Mouse (Mus musculus) cerebellum, postnatal 4 days (tissue): Measurements from ENCODE around the gene Fscn1.

Experiments used
- DNase-seq, 2 experiments: peaks; one replicate each; pipeline ENCODE4 v3.0.0; 2022; ENCODE audit warnings: low spot score in 2 of 2, mixed read lengths in 1 of 2

Gene Fscn1

DNA sequence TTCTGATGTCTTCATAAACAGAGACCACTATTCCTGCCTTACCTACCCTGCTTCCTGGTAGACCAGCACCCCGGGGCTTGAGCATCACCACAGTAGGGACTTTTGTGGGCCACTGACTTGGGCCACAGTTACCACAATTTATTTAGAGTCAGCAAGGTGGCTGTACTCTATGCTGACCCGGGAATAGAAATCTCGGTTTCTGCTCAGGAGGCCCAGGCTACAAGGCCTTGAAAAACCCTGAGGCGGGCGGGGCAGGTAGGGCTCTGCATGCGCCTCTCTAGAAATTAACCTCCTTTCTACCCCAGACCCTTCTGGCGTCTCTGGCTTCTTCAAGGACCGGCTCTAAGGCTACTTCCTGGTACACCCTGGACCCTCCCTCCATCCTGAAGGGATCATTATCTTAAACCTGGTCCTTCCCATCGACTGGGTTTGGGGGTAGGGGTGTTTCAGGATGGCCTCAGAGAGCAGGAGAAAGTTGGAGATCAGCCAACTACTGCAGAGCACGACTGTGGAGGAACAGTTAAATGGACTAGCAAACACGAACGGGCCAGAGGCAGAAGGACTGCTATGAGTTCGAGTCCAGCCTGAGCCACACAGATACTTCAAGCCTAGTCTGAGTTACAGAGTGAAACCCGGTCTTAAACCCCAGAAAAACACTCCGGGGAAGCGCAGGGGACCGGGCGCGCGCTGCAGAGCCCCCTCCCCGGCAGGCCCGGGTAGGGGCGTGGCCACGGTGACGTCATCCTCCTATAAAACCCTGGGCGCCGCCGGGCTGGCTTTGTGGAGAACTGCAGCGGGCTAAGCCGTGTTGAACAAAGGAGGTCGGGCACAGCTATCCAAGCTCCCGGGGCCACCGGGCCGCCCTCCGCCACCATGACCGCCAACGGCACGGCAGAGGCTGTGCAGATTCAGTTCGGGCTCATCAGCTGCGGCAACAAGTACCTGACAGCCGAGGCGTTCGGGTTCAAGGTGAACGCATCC lies at the start of gene Fscn1:
Fscn1 (plus strand) TSS at position 768 of the 981 bp plus-strand sequence.
- DNase-seq = peak; percentile 95 to 97

DNA sequence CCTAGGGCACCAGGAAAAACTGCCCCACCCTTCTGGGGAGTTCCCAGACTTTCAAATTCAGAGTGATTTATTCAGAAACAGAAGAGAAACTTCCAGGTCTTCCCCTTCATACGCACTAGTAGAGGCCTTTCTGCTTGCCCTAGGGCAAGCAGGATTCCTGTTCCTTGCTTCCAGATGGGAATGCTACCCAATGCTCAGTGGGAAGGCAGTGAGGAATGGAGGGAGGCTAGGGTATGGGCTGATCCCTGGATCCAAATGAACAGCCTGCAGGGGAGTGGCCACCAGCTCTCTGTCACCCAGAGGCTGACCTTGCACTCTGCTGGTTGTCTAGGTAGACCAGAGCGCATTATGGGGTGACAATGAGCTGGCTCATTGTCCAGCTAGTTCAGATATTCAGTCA lies 48.5 kb upstream of the Fscn1 start:
- DNase-seq = no peak

DNA sequence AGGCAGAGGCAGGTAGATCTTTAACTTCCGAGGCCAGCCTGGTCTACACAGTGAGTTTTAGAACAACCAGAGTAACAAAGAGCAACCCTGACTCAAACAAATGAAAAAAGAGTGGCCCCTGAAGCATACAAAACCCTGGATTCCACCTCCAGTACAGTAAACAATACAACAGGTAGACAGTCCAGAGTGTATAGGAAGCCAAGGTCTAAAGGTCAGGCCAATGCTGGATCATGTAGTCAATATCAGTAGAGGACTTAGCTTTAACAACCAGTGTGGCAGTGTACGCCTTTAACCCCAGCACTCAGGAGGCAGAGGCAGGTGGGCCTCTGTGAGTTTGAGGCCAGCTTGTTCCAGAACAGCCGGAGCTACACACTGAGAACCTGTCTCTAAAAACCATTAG lies 47.8 kb upstream of the Fscn1 start:
- no peak for DNase-seq

DNA sequence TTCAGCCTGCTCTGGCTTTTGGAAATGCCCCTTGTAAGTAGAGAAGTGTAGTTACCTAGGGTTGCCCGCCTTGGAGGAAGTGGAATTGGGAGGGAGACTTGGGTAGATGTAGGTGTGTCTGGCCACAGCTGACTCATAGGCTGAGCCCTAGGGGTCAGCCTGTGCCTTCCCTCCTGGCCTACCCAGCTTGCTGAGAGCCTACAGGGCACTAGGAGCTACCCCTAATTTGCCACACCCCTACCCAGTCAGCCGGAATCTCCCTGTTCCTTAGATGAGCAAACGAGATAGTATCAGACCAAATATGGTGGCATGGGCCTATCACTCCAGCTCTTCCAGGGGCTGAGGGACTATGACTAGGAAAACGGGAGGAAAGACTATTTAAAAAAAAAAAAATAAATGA lies 47.4 kb upstream of the Fscn1 start:
- DNase-seq = no peak

GRCm38 (mm10) chr5:142915231-142915630 lies 44.9 kb upstream of the Fscn1 start:
- DNase-seq = no peak

DNA sequence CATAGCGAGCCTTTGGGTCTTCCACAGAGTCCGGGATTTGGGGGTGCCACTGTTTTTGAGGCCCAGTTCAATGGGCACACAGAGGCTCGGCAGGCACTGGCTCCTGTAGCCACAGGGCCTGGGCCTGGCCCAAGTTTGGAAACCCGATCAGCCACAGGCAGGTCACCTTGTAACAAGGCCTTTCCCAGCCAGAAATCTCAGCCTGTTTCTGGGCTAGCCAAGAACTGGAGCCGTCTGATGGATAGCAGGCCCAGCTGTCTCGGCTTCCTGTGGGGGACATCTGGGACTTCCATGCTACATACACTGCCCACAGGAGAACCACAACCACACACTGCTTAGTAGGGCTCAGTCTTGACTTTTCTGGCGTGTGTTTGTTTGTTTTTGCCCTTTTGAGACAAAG lies 43.5 kb upstream of the Fscn1 start:
- DNase-seq = no peak

- DNase-seq = no peak
These were observed 42.7 kb upstream of the Fscn1 start for GRCm38 (mm10) chr5:142917402-142917801.

GRCm38 (mm10) chr5:142920311-142921073 lies 39.7 kb upstream of the Fscn1 start:
- DNase-seq = no peak

DNA sequence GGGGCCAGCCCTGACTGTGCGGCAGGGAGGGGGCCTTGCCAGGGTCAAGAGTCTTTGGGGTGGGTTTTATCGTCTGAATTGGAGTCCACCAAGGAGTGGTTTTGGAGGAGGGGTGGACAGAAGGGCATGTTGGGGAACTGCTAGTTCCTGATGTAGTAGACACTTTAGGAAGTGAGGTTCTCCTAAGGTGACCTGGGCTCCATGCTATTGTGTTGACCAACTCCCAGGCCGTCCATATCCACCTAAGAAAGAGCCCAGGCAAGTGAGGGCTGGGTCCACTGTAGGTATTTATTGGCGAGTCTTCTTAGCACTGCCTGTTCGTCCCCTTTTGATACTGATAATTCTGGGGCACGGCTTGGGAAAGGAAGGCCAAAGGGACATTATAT lies 39.1 kb upstream of the Fscn1 start:
- DNase-seq = no peak

GRCm38 (mm10) chr5:142922251-142922650 lies 37.9 kb upstream of the Fscn1 start:
- no peak for DNase-seq

DNA sequence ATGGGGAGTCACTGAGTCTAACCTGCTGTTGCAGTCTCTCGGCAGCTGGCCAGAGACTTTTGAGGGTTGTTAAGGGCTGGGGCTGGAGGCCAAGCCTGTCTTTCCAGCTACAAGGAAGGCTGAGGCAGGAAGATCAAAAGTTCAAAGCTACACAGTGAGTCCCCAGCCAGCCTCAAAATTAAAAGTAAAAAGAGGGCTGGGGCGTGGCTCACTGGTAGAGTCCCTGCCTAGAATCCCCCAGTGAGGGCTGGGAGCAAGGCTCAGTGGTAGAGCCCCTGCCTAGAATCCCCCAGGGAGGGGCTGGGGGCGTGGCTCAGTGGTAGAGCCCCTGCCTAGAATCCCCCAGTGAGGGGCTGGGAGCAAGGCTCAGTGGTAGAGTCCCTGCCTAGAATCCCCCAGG lies 36.4 kb upstream of the Fscn1 start:
- DNase-seq = no peak

DNA sequence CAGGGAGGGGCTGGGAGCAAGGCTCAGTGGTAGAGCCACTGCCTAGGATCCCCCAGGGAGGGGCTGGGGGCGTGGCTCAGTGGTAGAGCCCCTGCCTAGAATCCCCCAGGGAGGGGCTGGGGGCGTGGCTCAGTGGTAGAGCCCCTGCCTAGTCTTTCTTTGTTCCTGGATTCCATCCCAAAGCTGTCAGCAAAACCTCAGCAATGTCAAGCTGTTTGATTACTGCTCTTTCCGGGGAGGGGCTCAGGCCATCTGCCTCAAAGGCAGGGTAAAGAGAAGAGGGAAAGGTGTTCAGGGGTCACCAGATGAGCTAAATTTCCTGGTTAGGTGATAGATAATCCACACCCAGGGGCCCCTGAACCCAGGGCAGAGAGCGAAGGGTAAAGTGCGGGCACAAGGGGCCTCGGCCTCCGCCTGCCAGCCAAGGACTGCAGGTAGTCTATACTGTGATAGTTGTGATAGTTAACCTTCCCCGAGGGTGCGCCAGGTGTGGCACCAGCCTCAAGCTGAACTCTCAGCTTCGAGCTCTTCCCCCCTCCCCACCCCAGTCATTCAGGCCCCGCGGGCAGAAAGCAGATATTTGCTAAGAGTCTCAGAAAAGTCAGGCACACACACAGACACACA lies 35.7 kb upstream of the Fscn1 start:
- no peak for DNase-seq

- DNase-seq = no peak
These were observed 33.8 kb upstream of the Fscn1 start for GRCm38 (mm10) chr5:142926204-142926939.

- DNase-seq = no peak
These were observed 33.3 kb upstream of the Fscn1 start for GRCm38 (mm10) chr5:142926940-142927228.

DNA sequence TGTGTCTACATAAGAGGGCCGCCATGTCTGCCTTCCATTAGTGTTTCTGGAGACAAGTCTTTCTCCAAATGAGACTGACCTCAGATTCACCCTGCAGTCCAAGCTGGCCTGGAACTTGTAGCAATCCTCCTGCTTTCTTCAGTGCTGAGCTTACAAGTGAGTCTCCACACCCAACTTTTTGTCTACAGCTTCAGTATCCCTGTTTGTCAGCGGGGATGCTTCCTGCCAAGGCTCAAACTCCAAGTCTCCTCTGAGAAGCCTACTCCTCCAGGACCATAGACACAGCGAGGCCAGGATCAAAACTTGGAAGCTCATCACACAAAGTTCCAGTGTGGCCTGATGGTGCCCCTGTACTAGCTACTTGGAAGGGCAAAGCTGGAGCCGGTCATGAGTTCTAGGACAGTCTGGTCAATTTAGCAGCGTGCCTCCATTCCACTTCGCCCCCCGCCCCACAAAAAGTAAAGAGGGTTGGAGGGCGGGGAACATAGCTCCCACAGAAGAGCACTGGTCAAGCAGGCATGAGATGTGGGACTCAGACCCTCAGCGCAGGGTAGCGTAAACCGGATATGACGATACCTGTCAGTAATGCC lies 32.7 kb upstream of the Fscn1 start:
- no peak for DNase-seq

DNA sequence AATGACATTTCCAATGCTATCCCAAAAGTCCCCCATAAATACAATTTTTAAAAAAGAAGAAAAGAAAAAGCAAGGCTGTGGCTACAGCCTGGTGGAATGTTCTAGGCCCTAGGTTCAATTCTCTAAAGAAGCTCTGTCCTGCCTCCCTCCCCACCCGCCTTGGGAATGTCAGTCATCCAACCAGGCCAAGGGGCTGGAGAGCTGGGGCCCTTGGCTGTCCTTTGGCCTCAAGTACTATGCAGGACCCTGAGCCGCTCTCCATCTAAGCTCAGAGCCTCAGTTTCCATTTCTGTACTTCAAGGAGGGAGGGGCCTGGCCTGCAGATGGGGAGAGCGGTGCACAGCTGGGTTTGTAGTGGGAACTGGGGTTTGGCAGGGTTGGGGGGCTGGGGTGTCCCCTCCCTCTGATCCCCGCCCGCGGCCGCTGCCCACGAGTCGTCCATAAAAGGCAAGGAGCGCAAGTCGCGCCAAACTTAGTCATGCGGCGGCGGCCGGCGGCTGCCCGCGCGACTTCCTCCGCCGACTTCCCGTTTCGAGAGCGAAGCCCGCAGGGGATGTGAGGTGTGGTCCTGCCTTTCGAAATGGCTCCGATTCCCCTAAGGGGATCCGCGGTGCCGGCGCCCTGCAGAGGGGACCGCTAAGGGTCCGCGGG lies 31.3 kb upstream of the Fscn1 start:
- DNase-seq = peak in 1 of 2 experiments; percentile 30

DNA sequence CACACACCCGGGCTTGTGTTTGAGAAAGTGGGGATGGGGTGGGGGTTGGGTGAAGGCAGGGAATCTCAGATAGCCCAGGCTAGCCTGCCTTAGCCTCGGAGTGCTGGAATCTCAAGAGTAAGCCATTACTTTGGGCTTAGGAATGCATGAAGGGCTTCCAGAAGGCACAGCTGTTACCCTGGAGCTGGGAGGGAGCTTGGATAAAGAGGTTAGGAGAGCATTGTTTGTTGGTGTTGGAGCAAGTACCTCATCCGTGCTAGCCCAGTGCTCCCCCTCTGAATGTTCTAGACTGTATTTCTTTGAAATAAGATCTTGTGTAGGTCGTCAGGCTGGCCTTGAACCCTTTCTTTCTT lies 30.8 kb upstream of the Fscn1 start:
- DNase-seq = no peak

GRCm38 (mm10) chr5:142931241-142931745 lies 28.9 kb upstream of the Fscn1 start:
- DNase-seq = no peak

- peak in 1 of 2 experiments; percentile 67 for DNase-seq
These were observed 28.0 kb upstream of the Fscn1 start for GRCm38 (mm10) chr5:142932084-142932685.

- no peak for DNase-seq
These were observed 27.4 kb upstream of the Fscn1 start for GRCm38 (mm10) chr5:142932731-142933130.
